Comparison of ENCODE assay signal across 21 mouse cellular contexts in genomic region chr14:28431703-28432309, GRCm38 (mm10).
"Had no signal": no experiment of that assay in that cellular context is flagged by ENCODE, and none has a peak within 500 bp of the region (broad histone marks: within the 10 kb centered on the region; RNA-seq: fewer than 3 reads in every experiment).

No protein-coding gene starts in this region.

- H3K4me3 ChIP-seq: limb, embryonic 10.5 days; limb, embryonic 13.5 days; liver, embryonic 12.5 days; liver, embryonic 15.5 days; neural tube, embryonic 12.5 days; neural tube, embryonic 15.5 days had no signal

- H3K4me2 ChIP-seq: limb, embryonic 13.5 days; liver, embryonic 12.5 days; liver, embryonic 15.5 days; midbrain, embryonic 11.5 days; neural tube, embryonic 12.5 days; neural tube, embryonic 15.5 days had no signal

- ATAC-seq: inflammation-experienced regulatory T-cells, adult 6 months; intestine, embryonic 16.5 days; liver, embryonic 12.5 days; lung, postnatal 0 days had no signal

- H3K9ac ChIP-seq: limb, embryonic 13.5 days; liver, embryonic 12.5 days; liver, embryonic 15.5 days; neural tube, embryonic 12.5 days; neural tube, embryonic 15.5 days had no signal

- DNase-seq: kidney, postnatal 14 days; kidney, postnatal 4 days; liver; lung, adult 18-20 months; lung, postnatal 4 days; midbrain, embryonic 14.5 days; right cerebral cortex, adult 18-20 months; right cerebral cortex, postnatal 14 days; right cerebral cortex, postnatal 4 days; thymus, adult 18-20 months; thymus, postnatal 36 days had no signal

- H3K9me3 ChIP-seq: limb, embryonic 10.5 days; limb, embryonic 13.5 days; liver, embryonic 12.5 days; liver, embryonic 15.5 days; neural tube, embryonic 12.5 days; neural tube, embryonic 15.5 days had no signal

- H3K27ac ChIP-seq: limb, embryonic 10.5 days; limb, embryonic 13.5 days; liver, embryonic 12.5 days; liver, embryonic 15.5 days; neural tube, embryonic 12.5 days; neural tube, embryonic 15.5 days had no signal

- H3K27me3 ChIP-seq: limb, embryonic 13.5 days; liver, embryonic 12.5 days; liver, embryonic 15.5 days; neural tube, embryonic 15.5 days had no signal

- H3K36me3 ChIP-seq: limb, embryonic 10.5 days; limb, embryonic 13.5 days; liver, embryonic 12.5 days; liver, embryonic 15.5 days; neural tube, embryonic 12.5 days; neural tube, embryonic 15.5 days had no signal

- H3K4me1 ChIP-seq: liver, embryonic 12.5 days; liver, embryonic 15.5 days; neural tube, embryonic 12.5 days; neural tube, embryonic 15.5 days had no signal
